Mouse (Mus musculus) erythroid progenitor cell, adult 5-6 weeks (primary cell): Measurements from ENCODE around the gene Ctps. TPM values are rescaled to one million over a fixed set of nuclear protein-coding genes. Genes with fewer than 3 reads are reported as not detected.
A peak's percentile ranks its signal among the peaks of the same experiment; 100 is the strongest.

ENCODE experiments used
- ATAC-seq: replicated peaks from 2 replicates; pipeline ENCODE4 v1.8.0; 2016; ENCODE audit warnings: moderate number of reproducible peaks, mild to moderate bottlenecking, moderate TSS enrichment, inconsistent platforms; ENCODE audit not compliant: poor library complexity, low FRiP score, severe bottlenecking
- total RNA-seq, 2 experiments: library from RNA; stranded (forward) in 1 of 2; stranded (reverse) in 1 of 2; fragments of 150-400 nt in 1 of 2; fragments of 186-747, 209-891 nt in 1 of 2; gene quantifications; 2 replicates each; pipeline versions ENCODE4 v1.2.3 to v1.2.4; 2015 to 2017; ENCODE audit warnings: low replicate concordance in 2 of 2

Ctps gene
- total RNA-seq, 2 experiments from 2014 or later = 18.9 to 19.4 TPM

DNA sequence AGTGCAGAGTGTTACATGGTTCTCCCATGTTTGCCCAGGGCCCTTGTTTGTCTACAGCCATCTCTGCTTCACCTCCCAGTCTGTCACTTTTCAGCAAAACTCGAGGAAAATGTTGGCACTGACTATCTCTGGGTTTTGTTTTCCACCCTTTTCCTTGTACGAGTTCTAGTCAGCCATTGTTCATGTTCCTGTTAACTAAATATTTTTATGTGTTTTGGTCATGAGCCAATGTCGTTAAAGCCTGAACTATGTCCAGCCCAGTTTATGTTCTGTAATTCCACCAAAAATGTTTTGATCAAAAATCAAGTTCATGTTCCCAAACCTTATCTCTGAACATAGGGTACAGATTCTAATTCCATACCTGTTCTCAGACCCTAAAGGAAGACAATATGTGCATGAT is 1.6 kb upstream of the Ctps start:
- ATAC-seq = no peak

DNA sequence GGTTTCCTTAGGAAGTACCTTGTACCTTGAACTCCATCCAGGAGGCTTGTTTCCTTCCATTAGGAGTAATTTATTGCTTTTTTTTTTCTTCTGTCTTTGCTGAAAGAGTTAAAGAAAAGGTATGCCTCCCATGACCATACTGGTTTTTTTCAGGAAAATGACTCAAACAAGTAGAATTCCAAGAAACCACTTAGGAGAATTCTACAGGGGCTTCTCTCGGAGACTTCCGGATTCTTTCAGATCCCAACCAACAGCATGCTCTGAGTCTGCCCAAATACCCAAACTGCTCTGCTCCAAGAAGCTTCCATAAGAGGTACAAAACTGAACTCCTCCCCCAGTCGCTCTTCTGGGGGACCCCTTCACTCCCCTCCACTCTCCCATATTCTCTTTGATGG is 991 bp upstream of the Ctps start:
- no peak for ATAC-seq

DNA sequence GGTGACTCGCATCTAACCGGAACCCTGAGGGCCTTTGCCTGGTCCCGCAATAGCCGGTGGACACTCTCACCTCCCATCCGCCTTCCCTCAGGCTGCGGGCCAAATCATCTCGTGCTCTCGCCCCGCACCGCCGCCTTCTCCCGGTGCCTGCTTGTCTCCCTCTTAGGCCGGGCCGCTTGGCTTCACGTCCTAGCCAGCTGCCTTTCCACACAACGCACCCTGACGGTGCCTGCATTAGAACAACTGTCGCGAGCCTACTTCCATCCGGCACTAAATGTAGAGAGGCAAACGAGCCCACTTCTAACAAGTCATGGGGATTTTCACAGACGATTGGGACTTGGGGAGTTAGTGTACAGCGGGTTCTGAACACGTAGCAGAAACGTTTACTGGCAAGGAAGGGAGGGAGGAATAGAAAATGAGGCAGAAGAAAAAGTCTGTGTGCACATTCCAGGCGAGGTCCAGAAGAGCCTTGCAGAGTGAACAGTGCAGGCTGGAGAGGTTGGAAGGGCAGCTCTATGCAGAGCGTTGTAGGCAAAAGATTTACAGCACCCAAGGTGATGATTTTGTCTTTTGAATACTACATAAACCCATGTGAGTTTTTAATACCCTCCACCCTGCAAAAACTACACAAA is 478 bp upstream of the Ctps start:
- peak; percentile 69 for ATAC-seq

DNA sequence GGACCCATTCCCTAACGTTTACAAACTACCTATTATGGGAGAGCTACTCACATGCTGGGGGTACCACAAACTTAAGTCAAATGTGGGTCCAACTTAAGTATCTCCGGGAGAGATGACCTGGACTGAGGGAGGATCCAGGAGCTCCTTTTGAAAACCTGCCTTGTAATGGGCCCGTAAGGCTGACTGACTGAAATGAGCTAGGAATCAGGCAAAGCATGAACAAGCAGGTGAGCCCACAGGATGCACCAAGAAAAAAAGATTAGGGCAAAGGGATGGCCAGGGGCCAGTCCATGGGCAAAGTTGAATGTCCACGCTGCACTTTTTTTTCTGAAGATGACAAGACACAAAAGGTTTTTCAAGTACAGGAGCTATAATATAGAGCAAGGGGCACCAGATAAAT is 1.1 kb downstream of the Ctps start:
- 0 out of 2 replicates have a peak, but pooled peaks have one; percentile 20 for ATAC-seq

DNA sequence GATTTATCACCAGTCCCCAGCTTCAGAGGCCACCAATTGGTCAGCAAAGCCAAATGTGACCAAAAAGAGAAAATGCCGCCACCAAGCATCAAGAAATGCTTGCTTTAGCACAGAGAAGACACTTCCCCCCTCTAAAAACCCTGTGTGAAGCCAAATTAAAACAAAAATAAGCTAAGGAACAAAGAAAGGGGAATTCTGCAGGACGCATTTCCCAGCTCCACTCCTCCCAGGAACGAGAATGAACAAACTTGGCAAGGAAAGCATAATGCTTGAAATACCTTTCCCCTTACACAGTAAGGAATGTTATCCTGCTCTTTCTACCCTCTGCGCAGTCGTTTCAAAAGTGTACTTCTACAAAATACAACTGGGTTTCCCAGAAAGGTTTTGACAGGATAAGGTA is 2.1 kb downstream of the Ctps start:
- ATAC-seq = no peak

DNA sequence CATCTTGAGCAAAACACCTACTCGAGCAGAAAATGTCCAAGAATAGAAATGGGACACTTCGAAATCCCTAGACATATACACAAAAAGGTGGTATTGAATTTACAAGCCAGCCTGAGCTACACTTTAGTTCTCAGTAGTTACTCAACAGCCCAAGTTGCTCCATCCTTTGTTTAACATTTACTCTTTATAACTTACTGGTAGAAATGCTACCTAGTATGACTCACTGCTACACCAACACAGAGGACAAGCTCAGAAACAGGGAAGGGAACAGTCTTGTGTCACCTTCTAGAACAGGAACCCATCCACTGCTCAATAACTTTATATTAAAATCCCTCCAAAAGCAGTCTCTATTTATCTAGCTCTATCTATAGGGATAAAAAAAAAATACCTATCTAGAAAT is 4.3 kb downstream of the Ctps start:
- no peak for ATAC-seq

DNA sequence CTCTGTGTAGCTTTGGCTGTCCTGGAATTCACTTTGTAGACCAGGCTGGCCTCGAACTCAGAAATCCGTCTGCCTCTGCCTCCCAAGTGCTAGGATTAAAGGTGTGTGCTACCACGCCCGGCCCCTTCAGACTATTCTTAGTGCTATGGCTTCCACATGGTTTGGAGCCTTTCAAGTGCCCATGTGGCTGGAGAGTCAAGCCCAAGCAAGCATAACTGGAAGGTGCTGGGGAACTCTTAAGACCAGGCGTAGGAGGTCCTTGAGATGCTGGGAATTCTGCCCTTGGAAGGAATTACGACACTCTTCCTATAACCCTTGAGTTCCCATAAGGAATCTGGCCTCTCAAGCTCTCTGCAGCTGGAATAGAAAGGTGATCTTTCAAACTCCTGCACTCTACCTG is 13.5 kb downstream of the Ctps start:
- no peak for ATAC-seq

DNA sequence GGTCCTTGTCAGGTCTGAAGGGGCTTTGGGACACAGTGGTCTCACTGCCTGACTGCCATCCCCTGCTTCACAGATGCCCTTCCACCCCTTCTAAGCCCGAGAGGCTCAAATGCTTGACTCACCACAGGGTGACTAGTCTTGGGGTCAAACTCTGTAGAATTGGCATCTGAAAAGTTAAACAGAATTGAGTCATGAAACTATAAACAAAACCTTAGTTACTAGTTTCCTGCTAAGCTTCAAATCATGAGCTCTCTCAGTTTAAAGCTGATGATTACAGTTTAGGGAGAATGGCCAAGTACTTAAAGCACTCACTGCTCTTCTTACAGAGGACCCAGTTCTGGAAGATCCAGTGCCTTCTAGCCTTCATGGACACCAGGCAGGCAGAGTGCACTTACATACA is 25.2 kb downstream of the Ctps start:
- no peak for ATAC-seq

DNA sequence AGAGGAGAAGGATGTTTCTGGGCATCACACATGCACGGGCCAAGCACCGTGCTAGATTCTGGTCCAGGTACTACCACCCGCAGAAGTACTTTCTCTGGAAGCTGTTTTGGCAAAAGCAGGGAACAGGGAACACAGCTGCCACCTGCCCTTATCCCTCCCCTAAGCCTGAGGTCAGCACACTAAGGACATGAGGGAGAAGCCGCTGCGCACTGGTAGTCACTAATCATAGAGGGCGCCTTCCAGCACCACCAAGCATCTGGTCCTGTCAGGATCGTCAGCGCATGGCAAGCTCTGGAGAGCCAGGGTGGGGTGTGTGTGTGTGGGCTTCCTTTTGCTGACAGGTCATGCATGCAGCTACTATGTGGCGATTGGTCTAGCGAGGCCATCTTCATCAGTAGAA is 31.4 kb downstream of the Ctps start:
- no peak for ATAC-seq

DNA sequence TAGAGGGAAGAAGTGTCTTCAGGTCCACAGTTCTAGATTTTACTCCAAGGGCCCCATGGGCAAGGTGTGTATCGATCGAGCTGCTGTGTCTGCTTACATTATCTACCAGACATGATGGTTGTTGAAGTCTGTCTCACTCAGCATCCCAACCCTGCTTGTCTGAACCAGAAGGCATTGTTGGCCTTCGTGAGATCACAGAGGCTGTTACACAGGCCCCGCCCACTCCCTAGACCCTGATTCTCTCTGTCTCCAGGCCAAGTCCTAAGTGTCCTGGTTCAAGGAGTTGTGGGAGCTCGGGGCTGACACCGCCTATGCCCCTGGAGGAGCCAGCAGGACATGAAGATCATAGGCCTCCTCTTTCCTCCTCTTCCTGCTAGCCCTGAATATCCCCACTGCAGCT is 38.1 kb downstream of the Ctps start, which contains the start of gene Slfnl1:
TSS of gene Slfnl1 (plus strand) at position 246 of the 400 bp plus-strand sequence.
- no peak for ATAC-seq

DNA sequence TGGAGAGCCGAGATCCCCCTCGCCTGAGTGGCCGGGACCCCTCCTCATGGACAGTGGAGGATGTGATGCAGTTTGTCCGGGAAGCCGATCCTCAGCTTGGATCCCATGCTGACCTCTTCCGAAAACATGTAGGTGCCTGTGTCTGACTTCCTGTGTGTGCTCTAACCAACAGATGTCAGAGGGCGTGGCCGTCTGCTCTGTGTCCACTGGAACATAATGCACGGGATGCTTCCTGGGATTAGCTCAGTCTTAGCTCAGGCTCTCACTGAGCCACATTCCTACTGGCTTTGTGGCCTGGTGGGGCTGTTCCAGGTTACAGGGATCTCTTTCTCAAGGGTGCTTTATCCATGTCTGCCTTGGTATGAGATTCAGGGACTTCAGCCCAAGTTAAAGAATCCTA is 41.9 kb downstream of the Ctps start:
- ATAC-seq = no peak

DNA sequence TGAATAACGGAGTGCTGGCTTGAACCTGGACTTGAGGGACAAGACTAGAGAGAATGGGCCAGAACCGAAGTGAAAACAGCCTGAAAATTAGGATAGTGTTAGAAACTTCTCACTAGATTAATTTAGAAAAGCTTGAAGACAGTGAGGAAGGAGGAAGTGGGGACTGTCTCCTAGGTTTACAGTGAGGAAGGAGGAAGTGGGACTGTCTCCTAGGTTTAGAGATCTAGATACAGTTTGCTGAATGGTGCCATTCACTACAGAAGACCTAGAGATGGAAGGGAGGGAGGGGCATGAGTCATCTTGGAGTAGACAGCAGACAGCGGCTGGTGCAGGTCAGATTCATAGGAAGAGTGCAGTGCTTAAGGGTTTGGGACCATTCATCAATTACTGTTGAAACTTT is 47.0 kb downstream of the Ctps start:
- ATAC-seq = no peak

DNA sequence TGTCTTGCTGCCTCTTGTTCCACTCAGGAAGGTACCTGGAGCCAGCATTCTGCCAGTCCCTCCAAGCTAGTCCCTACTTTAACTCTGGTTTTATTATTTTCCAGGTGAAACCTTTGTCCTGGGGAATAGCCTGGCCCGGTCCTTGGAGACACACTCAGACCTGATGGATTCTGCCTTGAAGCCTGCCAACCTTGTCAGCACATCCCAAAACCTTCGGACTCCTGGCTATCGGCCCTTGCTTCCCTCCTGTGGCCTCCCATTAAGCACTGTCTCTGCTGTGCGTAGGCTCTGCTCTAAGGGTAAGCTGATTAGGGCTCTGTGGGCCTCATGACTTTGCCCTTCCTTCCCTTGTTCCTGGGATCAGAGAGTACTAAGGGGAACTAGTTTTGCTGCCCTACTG is 47.7 kb downstream of the Ctps start:
- no peak for ATAC-seq

DNA sequence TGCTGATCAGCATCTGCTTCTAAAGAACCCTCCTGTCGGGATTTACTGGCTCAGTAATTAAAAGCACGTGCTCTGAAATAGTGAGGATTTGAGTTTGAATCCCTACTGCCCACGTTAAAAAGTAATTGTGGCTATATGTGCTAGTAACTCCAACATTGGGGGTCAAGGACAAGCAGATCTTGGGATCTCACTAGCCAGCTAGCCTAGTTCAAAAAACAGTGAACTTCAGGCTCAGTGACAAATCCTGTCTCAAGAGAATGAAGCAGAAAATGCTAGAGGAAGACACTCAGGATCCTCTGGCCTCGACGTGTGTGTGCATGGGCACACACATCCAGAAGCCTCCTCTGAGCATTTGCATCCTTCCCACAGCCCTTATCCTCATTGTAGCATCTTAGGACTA is 48.3 kb downstream of the Ctps start:
- ATAC-seq = no peak

DNA sequence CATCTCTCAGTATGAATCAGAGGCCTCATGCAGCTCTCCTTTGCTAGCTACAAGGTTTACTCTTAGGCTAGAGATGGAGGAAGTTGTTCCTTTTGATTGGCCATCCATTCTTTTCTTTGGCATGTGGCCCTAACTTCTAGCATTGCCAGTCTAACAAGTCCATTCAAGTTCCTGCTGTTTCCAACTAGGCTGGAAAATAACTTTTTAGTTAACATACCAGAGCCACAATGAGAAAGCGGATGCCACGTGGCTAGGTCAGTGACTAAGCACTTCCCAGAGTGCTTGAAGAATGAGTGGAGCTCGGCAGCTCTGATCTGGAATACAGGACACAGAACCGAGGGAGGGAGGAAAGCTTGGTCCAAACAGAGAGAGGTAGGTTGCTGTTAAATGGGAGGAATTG is 52.7 kb downstream of the Ctps start:
- no peak for ATAC-seq

DNA sequence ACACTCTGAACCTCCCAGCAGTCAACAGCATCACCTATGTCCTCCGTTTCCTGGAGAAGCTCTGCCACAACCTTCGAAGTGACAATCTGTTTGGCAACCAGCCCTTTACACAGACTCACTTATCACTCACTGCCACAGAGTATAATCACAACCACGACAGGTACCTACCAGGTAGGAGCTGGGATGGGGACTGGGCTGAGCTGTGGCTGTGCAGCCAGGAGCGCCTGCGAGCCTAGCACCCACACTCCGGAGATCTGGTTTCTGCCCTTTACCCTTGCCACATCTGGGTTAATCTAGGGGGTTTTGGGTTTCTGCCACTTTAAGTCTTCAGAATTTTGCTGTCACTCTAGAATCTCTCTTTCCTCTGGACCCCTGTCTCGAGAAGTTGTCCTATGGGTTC is 53.2 kb downstream of the Ctps start:
- no peak for ATAC-seq

DNA sequence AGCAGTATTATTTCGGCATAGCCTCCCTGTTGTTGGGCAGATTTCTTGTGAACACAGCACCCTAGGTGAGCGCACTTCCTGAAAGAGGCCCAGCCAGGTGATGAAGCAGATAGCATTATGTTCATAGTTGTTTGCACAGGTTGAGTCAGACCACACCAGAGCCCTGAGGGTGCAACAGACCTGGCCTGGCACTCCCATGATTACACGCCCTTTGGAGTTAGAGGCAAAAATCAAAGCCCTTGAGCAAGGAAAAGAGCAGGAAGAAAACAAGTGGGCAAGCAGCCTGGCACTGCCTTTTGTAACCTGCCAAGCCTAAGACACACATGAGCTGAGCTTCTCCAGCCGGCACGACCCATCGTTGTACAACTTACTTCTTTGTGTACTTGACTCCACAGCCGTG is 53.6 kb downstream of the Ctps start:
- no peak for ATAC-seq

DNA sequence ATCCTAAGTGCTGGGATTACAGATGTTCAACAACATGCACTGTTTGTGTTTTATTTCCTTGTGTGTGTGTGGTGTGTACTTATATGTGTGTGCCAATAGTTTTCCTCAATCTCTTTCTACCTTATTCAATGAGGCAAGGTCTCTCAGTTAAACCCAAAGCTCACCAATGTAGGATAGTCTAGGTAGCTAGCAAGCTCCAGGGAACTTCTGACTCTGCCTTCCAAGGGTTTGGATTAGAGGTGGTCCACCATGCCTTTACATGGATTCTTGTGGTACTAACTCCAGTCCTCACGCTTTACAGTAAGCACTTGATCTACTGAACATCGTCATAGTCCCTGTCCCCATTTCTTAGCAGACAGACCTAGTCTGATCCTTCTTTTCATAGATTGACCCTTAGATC is 55.7 kb downstream of the Ctps start:
- no peak for ATAC-seq

DNA sequence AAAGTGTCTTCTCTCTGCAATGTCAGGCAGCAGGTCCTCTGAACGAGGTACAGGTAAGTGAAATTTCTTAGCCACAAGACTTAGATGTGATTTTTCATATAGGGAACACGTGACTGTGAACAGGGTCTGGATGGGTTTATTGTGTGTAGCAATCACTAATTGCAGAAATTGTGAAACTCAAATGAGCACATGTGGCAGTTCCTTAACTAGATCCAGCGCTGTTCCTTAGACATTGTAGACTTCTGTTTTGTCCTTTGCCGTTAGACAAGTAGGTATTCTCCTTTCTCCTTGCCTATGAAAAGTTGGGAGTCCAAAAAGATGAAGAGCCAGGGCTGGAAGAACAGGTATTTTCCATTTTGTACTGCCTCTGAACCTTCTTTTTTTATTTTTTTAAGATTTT is 58.9 kb downstream of the Ctps start:
- no peak for ATAC-seq

DNA sequence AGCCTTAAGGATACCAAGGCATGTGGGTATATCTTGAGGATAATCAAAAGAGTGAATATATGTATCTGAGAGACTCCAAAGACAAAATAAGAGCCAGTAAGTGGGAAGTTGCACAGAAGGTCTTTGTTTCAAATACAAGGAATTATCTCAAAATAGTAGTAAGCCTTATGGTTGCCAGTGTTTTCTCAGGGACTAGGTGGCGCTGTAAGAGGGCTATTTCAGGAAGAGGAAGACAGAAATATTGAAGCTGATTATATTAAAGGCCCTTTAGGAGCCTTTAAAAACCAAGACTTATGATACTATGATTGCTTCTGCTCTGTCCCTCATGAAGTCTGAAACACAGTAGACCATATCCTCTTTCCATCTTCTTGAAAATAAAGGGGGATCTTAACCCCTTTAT is 63.1 kb downstream of the Ctps start:
- no peak for ATAC-seq
